Mouse (Mus musculus) adipocyte (in vitro differentiated cells): ENCODE results near the gene Cpne4.

ENCODE experiments used
- DNase-seq: peaks from one replicate; pipeline ENCODE4 v3.0.0-alpha.2; 2016; ENCODE audit warnings: low spot score

Gene Cpne4

GRCm38 (mm10) chr9:104874157-104874556 is 327.1 kb downstream of the Cpne4 start:
- DNase-seq = no peak

DNA sequence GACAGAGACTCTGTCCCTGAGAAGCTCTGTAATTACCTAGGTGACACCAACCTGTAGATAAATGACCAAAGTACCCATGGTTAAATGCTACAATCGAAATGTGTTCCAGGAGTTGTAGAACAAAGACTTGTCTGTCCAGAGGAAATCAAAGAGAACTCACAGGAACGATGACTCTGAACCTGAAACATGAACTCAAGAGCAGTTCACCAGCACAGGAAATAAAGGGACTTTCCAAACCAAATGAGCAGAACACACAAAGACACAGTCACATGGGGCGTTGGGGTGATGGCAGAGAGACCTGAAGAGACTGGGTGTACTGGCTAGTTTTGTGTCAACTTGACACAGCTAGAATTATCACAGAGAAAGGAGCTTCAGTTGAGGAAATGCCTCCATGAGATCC is 329.9 kb downstream of the Cpne4 start:
- DNase-seq = no peak

DNA sequence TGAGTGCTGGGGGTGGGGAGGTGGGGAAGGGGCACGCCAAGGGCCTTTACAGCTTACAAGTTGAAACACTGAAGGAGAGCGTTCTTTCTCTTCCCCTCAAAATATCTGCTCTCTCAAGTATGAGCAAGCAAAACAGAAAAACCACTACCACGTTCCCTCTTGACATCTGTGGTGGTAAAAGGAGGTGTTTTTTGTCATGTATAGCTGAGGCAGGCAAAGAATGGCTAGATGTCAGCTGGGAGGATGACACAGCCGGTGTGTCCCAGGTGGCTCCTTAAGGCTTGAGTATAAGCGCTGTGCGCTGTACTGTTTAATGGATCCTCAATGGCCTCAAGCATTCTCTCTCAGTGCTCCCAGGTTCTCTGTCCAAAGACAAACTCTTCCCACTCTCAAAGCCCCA is 331.5 kb downstream of the Cpne4 start:
- no peak for DNase-seq

DNA sequence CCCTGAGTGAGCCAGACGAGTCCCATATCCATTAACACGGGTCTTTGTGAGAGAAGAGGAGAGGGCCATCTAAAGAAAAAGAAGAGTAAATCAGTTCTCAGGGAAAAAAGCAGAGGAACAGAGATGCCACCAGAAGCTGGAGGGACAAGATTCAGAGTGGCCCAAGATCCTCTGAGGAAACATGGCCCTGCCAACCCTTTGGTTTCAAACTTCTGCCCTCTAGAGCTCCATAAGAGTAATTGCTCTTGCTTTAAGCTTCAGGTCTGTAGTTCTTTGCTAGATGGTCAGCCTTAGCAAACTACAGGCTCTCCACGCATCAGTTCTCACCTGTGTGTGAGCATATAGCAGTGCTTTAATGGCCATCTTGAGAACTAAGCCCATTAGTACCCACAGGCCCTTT is 343.4 kb downstream of the Cpne4 start:
- no peak for DNase-seq

GRCm38 (mm10) chr9:104895360-104895759 is 348.3 kb downstream of the Cpne4 start:
- no peak for DNase-seq

GRCm38 (mm10) chr9:104901118-104901517 is 354.0 kb downstream of the Cpne4 start:
- DNase-seq = no peak

DNA sequence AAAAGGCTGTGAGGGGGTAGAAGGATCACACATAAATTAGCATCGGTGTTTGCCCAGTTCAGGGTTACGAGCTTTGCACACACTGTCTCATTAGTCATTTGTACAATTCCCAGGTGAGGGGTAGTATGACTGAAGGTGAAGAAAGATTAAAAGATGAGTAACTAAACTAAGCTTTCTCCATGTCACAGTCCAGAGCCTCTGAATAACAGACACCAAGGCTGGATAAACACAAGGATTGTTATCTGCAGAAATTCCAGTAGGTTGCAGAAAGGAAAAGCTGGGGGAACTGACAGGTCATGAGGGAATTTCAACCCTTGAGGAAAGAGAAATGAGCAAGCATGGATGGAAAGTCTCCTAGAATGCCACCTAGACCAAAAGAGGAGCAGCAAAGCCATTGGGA is 354.7 kb downstream of the Cpne4 start:
- no peak for DNase-seq

- no peak for DNase-seq
These were observed 365.6 kb downstream of the Cpne4 start for GRCm38 (mm10) chr9:104912686-104913085.

DNA sequence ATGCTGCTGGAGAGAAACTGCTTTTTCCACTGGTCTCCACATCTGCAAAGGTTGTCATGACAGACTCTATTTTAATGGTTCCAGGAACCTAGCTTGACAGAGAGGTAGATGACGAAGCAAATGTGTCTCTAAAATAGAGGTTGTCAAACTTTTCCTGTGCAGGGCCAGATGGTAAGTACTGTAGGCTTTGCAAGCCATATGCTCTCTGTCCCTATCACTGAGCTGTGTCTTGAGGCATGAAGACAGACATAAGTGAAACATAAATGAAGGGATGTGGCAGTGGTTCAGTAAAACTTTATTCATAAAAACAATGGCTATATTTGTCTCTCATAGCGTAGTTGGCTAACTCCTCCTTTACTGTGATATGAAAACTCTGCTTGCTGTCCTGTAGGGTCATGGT is 366.2 kb downstream of the Cpne4 start:
- no peak for DNase-seq

DNA sequence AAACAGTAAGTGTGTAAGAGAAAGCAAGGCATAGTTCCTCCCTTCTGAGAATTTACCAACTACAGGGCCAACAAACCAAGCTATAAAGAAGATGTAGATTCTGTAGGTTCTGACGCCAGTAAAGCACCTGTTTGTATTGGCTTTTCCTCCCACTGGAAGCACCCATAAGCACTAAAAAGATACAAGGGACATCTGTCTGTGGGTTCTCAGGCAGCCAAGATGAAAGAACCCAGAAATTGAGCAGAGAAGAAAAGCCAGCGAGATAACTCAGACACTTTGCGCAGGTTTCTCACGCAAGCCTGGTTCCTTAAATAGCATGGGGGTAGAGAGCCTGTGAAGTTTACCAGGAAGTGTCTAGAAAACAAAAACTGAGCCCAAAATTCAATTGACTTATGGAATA is 374.1 kb downstream of the Cpne4 start:
- DNase-seq = no peak

DNA sequence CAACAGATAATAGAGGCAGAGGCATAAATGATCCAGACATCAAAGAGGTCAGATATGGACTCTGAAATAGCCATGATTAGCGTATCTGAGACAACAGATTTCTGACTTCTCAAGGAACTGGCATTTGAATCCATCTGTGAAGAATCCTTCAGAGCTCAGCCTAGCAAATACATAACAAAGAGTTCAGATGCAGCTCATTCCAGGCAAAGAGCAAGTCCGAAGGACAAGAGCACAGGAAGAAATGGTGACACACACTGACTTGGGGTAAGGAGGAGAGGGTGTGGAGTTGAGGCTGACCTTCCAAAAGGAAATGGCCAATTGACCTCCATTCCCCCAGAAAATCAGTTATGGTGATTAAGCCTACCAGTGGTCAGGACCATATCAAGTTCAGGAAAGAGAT is 375.0 kb downstream of the Cpne4 start:
- DNase-seq = no peak

- DNase-seq = no peak
These were observed 381.7 kb downstream of the Cpne4 start for GRCm38 (mm10) chr9:104928806-104929205.

DNA sequence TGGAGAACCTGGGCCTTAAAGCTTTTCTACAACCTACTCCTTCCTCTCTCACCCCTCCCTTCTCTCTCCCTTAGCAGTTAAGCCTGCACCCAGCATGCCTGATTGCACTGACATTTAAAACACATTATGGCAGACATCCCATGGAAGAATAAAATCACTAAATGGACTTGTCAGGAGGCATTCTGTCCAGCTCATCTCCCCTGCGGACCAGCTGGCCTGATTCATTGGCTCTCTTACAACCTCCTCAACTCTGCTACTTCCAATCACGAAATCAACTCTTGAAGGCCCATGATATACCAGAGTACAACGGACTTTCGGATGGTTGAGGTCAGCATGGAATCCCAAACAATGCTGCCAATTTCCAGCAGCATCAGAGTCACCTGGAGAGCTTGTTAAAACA is 393.3 kb downstream of the Cpne4 start:
- no peak for DNase-seq

- no peak for DNase-seq
These were observed 403.5 kb downstream of the Cpne4 start for GRCm38 (mm10) chr9:104950551-104950950.

GRCm38 (mm10) chr9:104952176-104952575 is 405.1 kb downstream of the Cpne4 start:
- no peak for DNase-seq

- DNase-seq = no peak
These were observed 425.7 kb downstream of the Cpne4 start for GRCm38 (mm10) chr9:104972828-104973227.

GRCm38 (mm10) chr9:104981934-104982548 is 435.0 kb downstream of the Cpne4 start:
- no peak for DNase-seq

- DNase-seq = no peak
These were observed 451.1 kb downstream of the Cpne4 start for GRCm38 (mm10) chr9:104998225-104998624.

- no peak for DNase-seq
These were observed 463.6 kb downstream of the Cpne4 start for GRCm38 (mm10) chr9:105010721-105011120.

DNA sequence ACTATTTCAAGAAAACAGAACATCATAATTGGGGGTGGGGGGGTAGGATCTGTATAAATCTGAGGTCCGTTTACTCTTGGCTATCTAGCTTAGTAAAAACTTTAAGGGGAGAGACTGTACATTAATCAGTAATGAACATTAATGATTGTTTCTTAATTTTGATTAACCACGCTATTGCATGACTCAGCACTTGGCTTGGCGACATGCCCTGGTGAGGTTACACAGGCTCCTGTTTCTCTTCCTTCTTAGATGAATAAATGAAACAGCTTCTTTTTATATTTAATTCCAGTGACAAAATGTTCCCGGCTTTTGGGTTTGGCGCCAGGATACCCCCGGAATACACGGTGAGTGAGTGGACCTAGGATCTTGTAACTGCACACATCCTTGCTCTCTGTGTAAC is 471.1 kb downstream of the Cpne4 start:
- no peak for DNase-seq

GRCm38 (mm10) chr9:105028311-105028710 is 481.2 kb downstream of the Cpne4 start:
- no peak for DNase-seq

GRCm38 (mm10) chr9:105032572-105032971 is 485.5 kb downstream of the Cpne4 start:
- no peak for DNase-seq

DNA sequence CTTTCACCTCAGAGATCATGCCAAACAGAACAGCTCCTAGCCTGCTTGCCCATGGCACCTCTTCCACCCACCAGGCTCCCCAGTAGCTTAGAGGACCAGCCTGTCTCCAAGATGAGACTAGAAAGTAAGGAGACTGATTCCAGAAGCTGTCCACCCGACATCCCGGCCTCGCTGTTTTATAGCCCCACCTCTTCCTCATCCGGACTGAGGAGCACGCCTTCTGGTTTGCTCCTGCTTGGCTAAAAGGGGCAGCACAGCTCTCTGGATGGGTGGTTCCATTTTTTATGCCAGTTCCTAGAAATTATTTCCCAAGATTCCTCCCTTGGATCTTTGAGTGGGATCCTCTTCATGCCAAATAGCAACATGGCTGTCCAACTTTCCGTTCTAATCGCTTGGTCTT is 486.6 kb downstream of the Cpne4 start:
- DNase-seq = no peak

- DNase-seq = no peak
These were observed 490.8 kb downstream of the Cpne4 start for GRCm38 (mm10) chr9:105037847-105038246.

GRCm38 (mm10) chr9:105046014-105046413 is 498.9 kb downstream of the Cpne4 start:
- no peak for DNase-seq
